Mouse (Mus musculus): ENCODE results near the gene Pygb. TPM values are rescaled to one million over a fixed set of nuclear protein-coding genes. Genes with fewer than 3 reads are reported as not detected.

The Pygb gene
- polyA plus RNA-seq (2015; fragmentation: Nextera tagmentation; extraction: Ambion mirVana): 93.0 and 99.8 TPM in 2 replicates

GRCm38 (mm10) chr2:150786251-150787180 is at the start of gene Pygb:
Gene Pygb, plus strand, starts transcription at chr2:150786735.
- H3K4me2 ChIP-seq (replicated peaks): peak within 1 kb of the TSS; percentile 50
- peak; percentile 98 for ATAC-seq (replicated peaks)
- peaks cover 27% of the 10 kb centered on the region for H3K4me1 ChIP-seq
- H3K9me3 ChIP-seq: no peaks in the 10 kb centered on the region
- peak within 1 kb of the TSS; percentile 73 for H3K4me3 ChIP-seq
- H3K36me3 ChIP-seq: no peaks in the 10 kb centered on the region
- 3% methylated on average over 58 of the region's 58 CpGs for WGBS
- peak within 1 kb of the TSS; percentile 62 for H3K27ac ChIP-seq (replicated peaks)
- H3K27me3 ChIP-seq: no peaks in the 10 kb centered on the region
- peak within 1 kb of the TSS; percentile 68 for H3K9ac ChIP-seq (replicated peaks)

- Histone ChIP-seq H3K36me3 (no peaks in the 10 kb centered on the region), H3K9ac (replicated peaks) (no peak overlapping the region), H3K4me3 (no peak overlapping the region), H3K4me2 (replicated peaks) (no peak overlapping the region), H3K4me1 (peaks cover 12% of the 10 kb centered on the region), H3K9me3 (no peaks in the 10 kb centered on the region), H3K27ac (replicated peaks) (no peak overlapping the region), H3K27me3 (no peaks in the 10 kb centered on the region)
- no peak for ATAC-seq (replicated peaks)
- 84% methylated on average over 9 of the region's 9 CpGs for WGBS
These were observed 48.7 kb upstream of the Pygb start for GRCm38 (mm10) chr2:150737881-150738280.

GRCm38 (mm10) chr2:150740145-150740841 is 46.2 kb upstream of the Pygb start:
- H3K36me3 ChIP-seq: no peaks in the 10 kb centered on the region
- H3K4me1 ChIP-seq: peaks cover 11% of the 10 kb centered on the region
- no peaks in the 10 kb centered on the region for H3K27me3 ChIP-seq
- no peak overlapping the region for H3K27ac ChIP-seq (replicated peaks)
- H3K4me3 ChIP-seq: no peak overlapping the region
- no peaks in the 10 kb centered on the region for H3K9me3 ChIP-seq
- no peak overlapping the region for H3K9ac ChIP-seq (replicated peaks)
- ATAC-seq (replicated peaks): no peak
- 69% methylated on average over 10 of the region's 10 CpGs for WGBS
- H3K4me2 ChIP-seq (replicated peaks): no peak overlapping the region

- no peaks in the 10 kb centered on the region for H3K9me3 ChIP-seq
- H3K27ac ChIP-seq (replicated peaks): no peak overlapping the region
- H3K4me1 ChIP-seq: no peaks in the 10 kb centered on the region
- no peak overlapping the region for H3K4me3 ChIP-seq
- no peaks in the 10 kb centered on the region for H3K36me3 ChIP-seq
- no peaks in the 10 kb centered on the region for H3K27me3 ChIP-seq
- H3K4me2 ChIP-seq (replicated peaks): no peak overlapping the region
- WGBS: 61% methylated on average over 4 of the region's 4 CpGs
- no peak overlapping the region for H3K9ac ChIP-seq (replicated peaks)
- ATAC-seq (replicated peaks): no peak
These were observed 45.1 kb upstream of the Pygb start for GRCm38 (mm10) chr2:150741405-150741804.

- H3K36me3 ChIP-seq: no peaks in the 10 kb centered on the region
- 78% methylated on average over 7 of the region's 7 CpGs for WGBS
- H3K4me1 ChIP-seq: peaks cover 7% of the 10 kb centered on the region
- H3K4me2 ChIP-seq (replicated peaks): no peak overlapping the region
- H3K27ac ChIP-seq (replicated peaks): no peak overlapping the region
- H3K9me3 ChIP-seq: no peaks in the 10 kb centered on the region
- H3K27me3 ChIP-seq: no peaks in the 10 kb centered on the region
- H3K4me3 ChIP-seq: no peak overlapping the region
- no peak overlapping the region for H3K9ac ChIP-seq (replicated peaks)
- no peak for ATAC-seq (replicated peaks)
These were observed 41.5 kb upstream of the Pygb start for GRCm38 (mm10) chr2:150745016-150745415.

- H3K4me1 ChIP-seq: peaks cover 13% of the 10 kb centered on the region
- peaks cover 11% of the 10 kb centered on the region for H3K36me3 ChIP-seq
- H3K27ac ChIP-seq (replicated peaks): peak within 1 kb of the TSS; percentile 85
- H3K9me3 ChIP-seq: no peaks in the 10 kb centered on the region
- no peaks in the 10 kb centered on the region for H3K27me3 ChIP-seq
- under 1% methylated on average over 30 of the region's 30 CpGs for WGBS
- H3K4me2 ChIP-seq (replicated peaks): peak within 1 kb of the TSS; percentile 86
- peak within 1 kb of the TSS; percentile 88 for H3K9ac ChIP-seq (replicated peaks)
- ATAC-seq (replicated peaks): peak; percentile 98
- H3K4me3 ChIP-seq: peak within 1 kb of the TSS; percentile 90
These were observed 37.7 kb upstream of the Pygb start, which contains the start of gene Entpd6 for GRCm38 (mm10) chr2:150748854-150749253. Gene Entpd6, plus strand, starts transcription at chr2:150749042.

- peaks cover 13% of the 10 kb centered on the region for H3K36me3 ChIP-seq
- ATAC-seq (replicated peaks): peak; percentile 88
- WGBS: 0% methylated on average over 24 of the region's 24 CpGs
- peaks cover 13% of the 10 kb centered on the region for H3K4me1 ChIP-seq
- H3K27ac ChIP-seq (replicated peaks): peak overlapping the region; percentile 85
- peak overlapping the region; percentile 88 for H3K9ac ChIP-seq (replicated peaks)
- peak overlapping the region; percentile 86 for H3K4me2 ChIP-seq (replicated peaks)
- peak overlapping the region; percentile 90 for H3K4me3 ChIP-seq
- no peaks in the 10 kb centered on the region for H3K27me3 ChIP-seq
- H3K9me3 ChIP-seq: no peaks in the 10 kb centered on the region
These were observed 37.3 kb upstream of the Pygb start for GRCm38 (mm10) chr2:150749283-150749682.

DNA sequence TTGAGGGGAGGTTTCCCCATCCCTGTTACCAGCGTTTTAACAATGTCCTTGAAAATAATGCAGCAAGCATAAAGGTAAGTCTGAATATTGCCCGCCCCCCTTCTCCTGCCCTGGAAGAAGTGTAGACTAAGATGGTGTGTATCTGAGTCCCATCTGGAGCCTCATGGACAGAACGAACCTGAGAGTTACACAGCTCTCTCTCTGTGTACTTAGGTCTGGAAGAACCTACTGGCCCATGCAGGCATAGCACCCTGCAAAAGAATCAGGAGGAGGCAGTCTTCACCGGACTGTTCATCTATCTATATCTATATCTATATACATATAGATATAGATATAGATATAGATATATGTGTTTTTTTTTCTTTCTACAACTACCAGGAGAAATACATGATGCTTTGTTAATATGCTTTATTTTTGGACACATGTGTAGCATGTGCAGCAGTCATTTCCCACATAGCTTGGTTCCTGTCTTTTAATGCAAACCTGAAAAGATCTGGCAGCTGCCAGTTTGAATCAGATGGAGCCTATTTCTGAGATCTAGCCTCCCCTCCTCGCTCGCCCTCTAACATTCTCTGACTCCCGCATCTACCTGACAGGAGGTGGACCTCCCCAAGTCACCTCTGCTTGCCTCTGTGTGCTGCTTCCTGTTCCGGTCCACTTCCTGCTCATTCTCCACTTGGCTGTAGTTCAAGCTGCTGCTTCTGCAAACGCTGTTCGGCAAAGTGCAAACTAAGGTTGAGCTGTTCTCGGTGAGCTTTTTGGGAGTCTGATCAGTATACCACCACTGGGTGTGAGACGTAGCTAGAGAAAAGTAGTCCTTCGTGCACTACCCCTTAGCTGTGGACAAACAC is 36.2 kb upstream of the Pygb start:
- Histone ChIP-seq H3K9me3 (no peaks in the 10 kb centered on the region), H3K4me3 (peak overlapping the region; percentile 90), H3K4me1 (peaks cover 13% of the 10 kb centered on the region), H3K36me3 (peaks cover 17% of the 10 kb centered on the region), H3K27ac (replicated peaks) (no peak overlapping the region), H3K4me2 (replicated peaks) (peak overlapping the region; percentile 86), H3K9ac (replicated peaks) (no peak overlapping the region), H3K27me3 (no peaks in the 10 kb centered on the region)
- ATAC-seq (replicated peaks): no peak
- 76% methylated on average over 13 of the region's 13 CpGs for WGBS

- H3K4me1 ChIP-seq: peaks cover 5% of the 10 kb centered on the region
- H3K4me3 ChIP-seq: no peak overlapping the region
- WGBS: 93% methylated on average over 3 of the region's 3 CpGs
- H3K27ac ChIP-seq (replicated peaks): no peak overlapping the region
- H3K27me3 ChIP-seq: no peaks in the 10 kb centered on the region
- ATAC-seq (replicated peaks): no peak
- H3K9ac ChIP-seq (replicated peaks): no peak overlapping the region
- no peaks in the 10 kb centered on the region for H3K9me3 ChIP-seq
- peaks cover 60% of the 10 kb centered on the region for H3K36me3 ChIP-seq
- H3K4me2 ChIP-seq (replicated peaks): no peak overlapping the region
These were observed 31.5 kb upstream of the Pygb start for GRCm38 (mm10) chr2:150755016-150755415.

GRCm38 (mm10) chr2:150761476-150761875 is 25.1 kb upstream of the Pygb start:
- 68% methylated on average over 7 of the region's 7 CpGs for WGBS
- Histone ChIP-seq H3K9me3 (no peaks in the 10 kb centered on the region), H3K4me3 (no peak overlapping the region), H3K27me3 (no peaks in the 10 kb centered on the region), H3K4me1 (peaks cover 11% of the 10 kb centered on the region; the same call in 1 of the 2 replicates), H3K4me2 (replicated peaks) (no peak overlapping the region), H3K9ac (replicated peaks) (no peak overlapping the region), H3K36me3 (peaks cover 53% of the 10 kb centered on the region), H3K27ac (replicated peaks) (no peak overlapping the region)
- no peak for ATAC-seq (replicated peaks)

DNA sequence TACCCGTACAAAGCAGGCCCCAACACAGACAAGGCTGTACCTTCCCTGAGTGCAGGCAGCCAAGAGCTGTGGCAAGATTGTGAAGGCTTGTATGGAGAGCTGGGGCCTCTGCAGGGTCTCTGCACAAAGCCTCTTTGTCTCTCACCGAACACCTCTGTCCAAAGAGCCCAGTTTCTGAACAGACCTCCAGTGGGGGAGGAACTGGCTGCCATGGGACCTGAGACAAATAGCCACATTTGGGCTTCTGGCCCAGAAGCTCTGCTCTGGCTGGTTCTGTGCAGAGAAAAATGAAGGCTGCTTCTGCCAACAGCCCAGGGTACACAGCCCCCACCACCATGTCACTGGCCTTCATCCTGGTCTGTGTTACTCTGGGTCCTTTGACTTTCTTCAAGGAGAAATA is 20.9 kb upstream of the Pygb start:
- peak; percentile 86 for ATAC-seq (replicated peaks)
- 8% methylated on average over 2 of the region's 2 CpGs for WGBS
- no peak overlapping the region for H3K4me3 ChIP-seq
- no peak overlapping the region for H3K4me2 ChIP-seq (replicated peaks)
- peaks cover 16% of the 10 kb centered on the region for H3K4me1 ChIP-seq
- H3K36me3 ChIP-seq: peaks cover 21% of the 10 kb centered on the region
- H3K27me3 ChIP-seq: no peaks in the 10 kb centered on the region
- H3K9me3 ChIP-seq: no peaks in the 10 kb centered on the region
- H3K9ac ChIP-seq (replicated peaks): no peak overlapping the region
- H3K27ac ChIP-seq (replicated peaks): peak overlapping the region; percentile 45
